Mouse (Mus musculus) adrenal gland, adult 10 weeks (tissue): ENCODE measurements around the gene Cd22. TPM values are rescaled to one million over a fixed set of nuclear protein-coding genes. Genes with fewer than 3 reads are reported as not detected.

Source experiments
- polyA plus RNA-seq: library from polyadenylated mRNA; stranded (reverse); fragments of 350-450 nt; fragmentation: Illumina TruSeq; extraction: RNeasy Lipid Tissue Mini Kit (QIAGEN cat#74804); gene quantifications from one replicate; pipeline ENCODE4 v1.2.3, GENCODE M21; 2014; ENCODE audit warnings: low read depth, low replicate concordance

Cd22 gene
- not detected for polyA plus RNA-seq

GRCm38 (mm10) chr7:30880176-30880575 lies at the start of gene Cd22:
Cd22 (minus strand) TSS chr7:30880342.

GRCm38 (mm10) chr7:30924581-30924980 lies 44.4 kb upstream of the Cd22 start, which contains the start of gene Hamp2:
Hamp2 (minus strand) TSS chr7:30924681.

GRCm38 (mm10) chr7:30914732-30915131 lies 34.6 kb upstream of the Cd22 start, which contains the start of gene Mag:
Mag (minus strand) TSS chr7:30914873.

GRCm38 (mm10) chr7:30861464-30861863 lies 18.7 kb downstream of the Cd22 start, which contains the start of gene Ffar1:
Ffar1 (minus strand) TSS chr7:30861564.

GRCm38 (mm10) chr7:30856078-30856477 lies 24.1 kb downstream of the Cd22 start, which contains the start of gene Ffar3:
Ffar3 (minus strand) TSS chr7:30856178.

GRCm38 (mm10) chr7:30823675-30824074 lies 56.5 kb downstream of the Cd22 start, which contains the start of gene Ffar2:
Ffar2 (minus strand) TSS chr7:30823775.

Other genes starting within 250 kb of the Cd22 start
- not detected for gene Etv2, start 244.5 kb downstream of the Cd22 start, polyA plus RNA-seq
- not detected for gene Rbm42, start 230.0 kb downstream of the Cd22 start, polyA plus RNA-seq
- 2.0 TPM for gene Haus5, start 215.3 kb downstream of the Cd22 start, polyA plus RNA-seq
- not detected for gene Pmis2, start 208.7 kb downstream of the Cd22 start, polyA plus RNA-seq
- gene 2200002J24Rik, start 181.4 kb downstream of the Cd22 start, polyA plus RNA-seq = not detected
- gene Atp4a, start 168.1 kb downstream of the Cd22 start, polyA plus RNA-seq = not detected
- 14.1 TPM for gene Tmem147, start 150.8 kb downstream of the Cd22 start, polyA plus RNA-seq
- gene Gapdhs, start 136.7 kb downstream of the Cd22 start, polyA plus RNA-seq = not detected
- gene Sbsn, start 128.9 kb downstream of the Cd22 start, polyA plus RNA-seq = 12.7 TPM
- 7.0 TPM for gene Dmkn, start 116.6 kb downstream of the Cd22 start, polyA plus RNA-seq
- gene Krtdap, start 92.4 kb downstream of the Cd22 start, polyA plus RNA-seq = not detected
- gene Ffar2, start 56.6 kb downstream of the Cd22 start, polyA plus RNA-seq = 1.3 TPM
- not detected for gene Ffar3, start 24.2 kb downstream of the Cd22 start, polyA plus RNA-seq
- not detected for gene Ffar1, start 18.8 kb downstream of the Cd22 start, polyA plus RNA-seq
- not detected for gene Mag, start 34.5 kb upstream of the Cd22 start, polyA plus RNA-seq
- gene Hamp2, start 44.3 kb upstream of the Cd22 start, polyA plus RNA-seq = not detected
- gene Hamp, start 63.7 kb upstream of the Cd22 start, polyA plus RNA-seq = 67.1 TPM
- 121 TPM for gene Usf2, start 76.5 kb upstream of the Cd22 start, polyA plus RNA-seq
- gene Lsr, start 93.1 kb upstream of the Cd22 start, polyA plus RNA-seq = not detected
- not detected for gene Fam187b, start 93.4 kb upstream of the Cd22 start, polyA plus RNA-seq
- 5.8 TPM for gene Fxyd5, start 162.1 kb upstream of the Cd22 start, polyA plus RNA-seq
- gene Fxyd7, start 171.1 kb upstream of the Cd22 start, polyA plus RNA-seq = not detected
- gene Fxyd1, start 176.9 kb upstream of the Cd22 start, polyA plus RNA-seq = 4.9 TPM
- gene Lgi4, start 179.0 kb upstream of the Cd22 start, polyA plus RNA-seq = 0.23 TPM
- not detected for gene Fxyd3, start 196.4 kb upstream of the Cd22 start, polyA plus RNA-seq
- not detected for gene Hpn, start 234.9 kb upstream of the Cd22 start, polyA plus RNA-seq
- 0.64 TPM for gene Scn1b, start 246.7 kb upstream of the Cd22 start, polyA plus RNA-seq